Mouse (Mus musculus): ENCODE measurements at regions not wholly inside any gene's neighbourhood (a gene's known extent, or its start where the extent isn't known, plus 50 kb on each side); places are given as distances from the start of the nearest gene placed in this dataset.

DNA sequence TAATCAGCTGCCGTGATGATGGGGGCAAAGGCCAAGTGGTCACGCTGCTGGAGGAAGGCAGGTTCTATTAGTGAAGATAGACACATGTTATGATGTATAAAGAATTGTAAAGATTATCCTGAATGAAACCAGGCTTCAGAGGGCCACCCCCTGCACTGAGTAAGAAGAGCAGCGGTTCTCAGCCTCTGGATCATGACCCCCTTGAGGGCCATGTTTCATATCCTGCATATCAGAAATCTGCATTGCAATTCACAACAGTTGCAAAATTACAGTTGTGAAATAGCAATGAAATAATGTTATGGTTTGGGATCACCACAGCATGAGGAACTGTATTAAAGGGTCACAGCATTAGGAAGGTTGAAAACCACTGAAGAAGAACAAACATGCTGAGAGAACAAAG is 162.5 kb upstream of the Zranb2 start:
- H3K27me3 ChIP-seq (ENCODE audit: insufficient read depth, low read length): no peaks in the 10 kb centered on the region
- H3K4me1 ChIP-seq (ENCODE audit: insufficient read depth): no peaks in the 10 kb centered on the region
- H3K27ac ChIP-seq (ENCODE audit: low read depth, low read length): no peak overlapping the region
- H3K36me3 ChIP-seq (ENCODE audit: insufficient read depth): no peaks in the 10 kb centered on the region
- WGBS: 92% methylated on average over 3 of the region's 3 CpGs
- no peak overlapping the region for H3K4me3 ChIP-seq (ENCODE audit: low read depth, low read length)
- TF ChIP-seq CTCF (IDR thresholded peaks at IDR 0.05; ENCODE audit: low read depth): no peak
- H3K9me3 ChIP-seq (ENCODE audit: low read length): no peaks in the 10 kb centered on the region
- no peak overlapping the region for H3K9ac ChIP-seq
- no peak for DNase-seq
- H3K4me2 ChIP-seq (ENCODE audit: low read depth): no peak overlapping the region
- no peak for ATAC-seq

DNA sequence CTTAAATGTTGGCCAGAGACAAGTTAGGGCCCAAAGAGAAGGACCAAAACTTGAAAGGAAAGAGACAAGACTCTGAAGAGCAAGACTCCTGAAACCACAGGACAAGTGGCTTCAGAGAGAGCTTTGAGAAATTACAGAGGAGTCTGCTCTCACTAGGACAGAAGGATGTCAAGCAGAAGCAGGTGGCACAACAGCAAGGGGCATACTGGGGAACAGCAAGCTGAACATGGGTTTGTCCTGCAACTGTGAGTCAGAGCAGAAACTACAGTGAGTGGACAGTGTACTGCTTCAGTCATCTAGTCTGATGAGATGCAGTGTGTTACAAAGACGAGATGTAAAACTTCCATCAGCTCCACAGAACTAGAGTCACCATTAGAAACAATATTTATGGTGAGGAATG is 160.6 kb upstream of the Zranb2 start:
- Histone ChIP-seq H3K9me3 (ENCODE audit: low read length) (no peaks in the 10 kb centered on the region), H3K4me1 (ENCODE audit: insufficient read depth) (no peaks in the 10 kb centered on the region), H3K27me3 (ENCODE audit: insufficient read depth, low read length) (no peaks in the 10 kb centered on the region), H3K27ac (ENCODE audit: low read depth, low read length) (no peak overlapping the region), H3K4me3 (ENCODE audit: low read depth, low read length) (no peak overlapping the region), H3K9ac (no peak overlapping the region), H3K4me2 (ENCODE audit: low read depth) (no peak overlapping the region), H3K36me3 (ENCODE audit: insufficient read depth) (no peaks in the 10 kb centered on the region)
- WGBS: 69% methylated on average over 1 of the region's 1 CpGs
- TF ChIP-seq CTCF (IDR thresholded peaks at IDR 0.05; ENCODE audit: low read depth): no peak
- ATAC-seq (no peak), DNase-seq (no peak)

DNA sequence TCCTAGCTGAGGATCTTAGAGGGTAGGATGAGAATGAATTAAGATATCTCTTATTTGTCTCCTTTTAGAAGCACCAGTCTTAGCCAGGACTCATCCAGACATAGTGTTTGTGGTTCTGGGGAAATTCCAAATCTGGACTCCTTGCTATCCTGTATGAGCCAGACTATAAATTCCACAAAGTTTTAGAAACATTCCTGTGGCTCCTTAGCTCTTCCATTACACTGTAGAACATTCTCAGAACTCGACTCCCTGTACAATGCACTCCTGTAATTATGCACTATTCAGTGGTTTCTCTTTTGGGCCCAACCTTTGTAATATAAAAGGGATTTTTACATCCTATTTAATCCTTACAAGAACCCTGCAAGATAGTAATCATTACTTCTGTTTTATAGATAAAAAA is 159.8 kb upstream of the Zranb2 start:
- 30% methylated on average over 1 of the region's 1 CpGs for WGBS
- Histone ChIP-seq H3K27ac (ENCODE audit: low read depth, low read length) (no peak overlapping the region), H3K27me3 (ENCODE audit: insufficient read depth, low read length) (no peaks in the 10 kb centered on the region), H3K4me2 (ENCODE audit: low read depth) (no peak overlapping the region), H3K36me3 (ENCODE audit: insufficient read depth) (no peaks in the 10 kb centered on the region), H3K4me3 (ENCODE audit: low read depth, low read length) (no peak overlapping the region), H3K4me1 (ENCODE audit: insufficient read depth) (no peaks in the 10 kb centered on the region), H3K9ac (no peak overlapping the region), H3K9me3 (ENCODE audit: low read length) (no peaks in the 10 kb centered on the region)
- ATAC-seq (no peak), DNase-seq (no peak)
- TF ChIP-seq CTCF (IDR thresholded peaks at IDR 0.05; ENCODE audit: low read depth): no peak

DNA sequence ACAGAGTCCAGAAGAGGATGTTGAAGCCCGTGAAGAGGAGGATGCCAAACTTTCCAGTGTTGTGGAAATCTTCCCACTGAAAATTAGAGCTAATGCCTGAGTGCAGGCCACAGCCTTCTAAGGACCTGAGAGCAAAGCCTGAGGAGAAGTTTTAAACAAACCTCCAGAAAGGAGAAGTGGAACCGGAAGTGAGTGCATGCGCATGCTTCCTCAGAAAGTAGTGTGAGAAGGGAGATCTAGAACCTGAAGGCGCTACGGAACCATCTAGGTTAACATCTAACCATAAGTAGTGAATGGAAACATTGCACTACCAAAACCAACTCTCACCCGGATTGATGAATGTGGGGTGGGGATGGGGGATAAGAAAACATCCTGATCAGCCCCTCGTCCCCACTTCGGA is 156.4 kb upstream of the Zranb2 start:
- no peak overlapping the region for H3K9ac ChIP-seq
- WGBS: 97% methylated on average over 8 of the region's 8 CpGs
- DNase-seq (no peak), ATAC-seq (no peak)
- H3K4me1 ChIP-seq (ENCODE audit: insufficient read depth): no peaks in the 10 kb centered on the region
- H3K4me3 ChIP-seq (ENCODE audit: low read depth, low read length): no peak overlapping the region
- H3K27ac ChIP-seq (ENCODE audit: low read depth, low read length): no peak overlapping the region
- no peaks in the 10 kb centered on the region for H3K27me3 ChIP-seq (ENCODE audit: insufficient read depth, low read length)
- TF ChIP-seq CTCF (IDR thresholded peaks at IDR 0.05; ENCODE audit: low read depth): no peak
- no peaks in the 10 kb centered on the region for H3K36me3 ChIP-seq (ENCODE audit: insufficient read depth)
- H3K9me3 ChIP-seq (ENCODE audit: low read length): no peaks in the 10 kb centered on the region
- no peak overlapping the region for H3K4me2 ChIP-seq (ENCODE audit: low read depth)

DNA sequence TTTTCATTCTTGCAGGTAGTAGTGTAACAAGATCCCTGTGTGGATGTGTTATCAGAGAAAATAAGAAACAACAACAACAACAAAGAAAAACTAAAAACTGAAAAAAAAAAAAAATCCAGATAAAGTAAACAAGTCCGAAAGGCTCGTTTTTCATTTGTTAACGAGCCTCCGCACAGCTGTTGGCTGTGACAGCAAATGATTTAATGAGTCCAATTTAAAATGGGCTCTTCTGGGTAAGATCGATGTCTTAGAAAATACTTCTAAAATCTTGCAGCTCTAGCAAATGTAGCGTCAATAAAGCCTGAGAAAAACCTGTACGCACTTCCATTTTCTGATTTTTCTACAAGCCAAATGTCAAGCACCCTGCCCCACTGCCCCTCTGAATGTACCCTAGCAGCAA is 155.8 kb upstream of the Zranb2 start:
- Histone ChIP-seq H3K27me3 (ENCODE audit: insufficient read depth, low read length) (no peaks in the 10 kb centered on the region), H3K9me3 (ENCODE audit: low read length) (no peaks in the 10 kb centered on the region), H3K9ac (no peak overlapping the region), H3K36me3 (ENCODE audit: insufficient read depth) (no peaks in the 10 kb centered on the region), H3K4me1 (ENCODE audit: insufficient read depth) (no peaks in the 10 kb centered on the region), H3K27ac (ENCODE audit: low read depth, low read length) (no peak overlapping the region), H3K4me2 (ENCODE audit: low read depth) (no peak overlapping the region), H3K4me3 (ENCODE audit: low read depth, low read length) (no peak overlapping the region)
- DNase-seq: no peak
- no peak for ATAC-seq
- WGBS: 50% methylated on average over 7 of the region's 7 CpGs
- TF ChIP-seq CTCF (IDR thresholded peaks at IDR 0.05; ENCODE audit: low read depth): no peak

DNA sequence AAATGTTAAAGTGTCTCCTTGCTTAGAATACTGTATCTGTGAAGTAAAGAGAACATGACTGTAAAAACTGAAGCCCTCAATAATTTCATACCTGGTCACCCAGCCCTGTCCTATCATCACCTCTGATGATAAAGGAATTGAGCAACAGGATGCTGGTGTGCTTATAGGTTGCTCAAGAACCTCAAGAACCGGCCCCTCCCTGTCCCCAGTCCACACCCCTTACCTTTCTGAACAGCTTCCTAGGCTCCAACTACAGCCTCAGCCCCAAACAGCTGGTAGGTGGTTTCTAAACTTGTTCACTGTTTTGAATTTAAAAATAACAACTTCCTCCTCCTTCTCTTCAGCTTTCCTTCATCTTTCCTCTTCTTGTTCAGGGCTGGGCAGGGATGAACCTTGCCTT is 142.1 kb upstream of the Zranb2 start:
- no peak for DNase-seq
- WGBS: 80% methylated on average over 1 of the region's 1 CpGs
- no peak overlapping the region for H3K27ac ChIP-seq (ENCODE audit: low read depth, low read length)
- no peak overlapping the region for H3K4me3 ChIP-seq (ENCODE audit: low read depth, low read length)
- H3K4me2 ChIP-seq (ENCODE audit: low read depth): no peak overlapping the region
- H3K4me1 ChIP-seq (ENCODE audit: insufficient read depth): no peaks in the 10 kb centered on the region
- no peaks in the 10 kb centered on the region for H3K27me3 ChIP-seq (ENCODE audit: insufficient read depth, low read length)
- H3K9ac ChIP-seq: no peak overlapping the region
- no peak for TF ChIP-seq CTCF (IDR thresholded peaks at IDR 0.05; ENCODE audit: low read depth)
- H3K36me3 ChIP-seq (ENCODE audit: insufficient read depth): no peaks in the 10 kb centered on the region
- no peaks in the 10 kb centered on the region for H3K9me3 ChIP-seq (ENCODE audit: low read length)
- no peak for ATAC-seq

DNA sequence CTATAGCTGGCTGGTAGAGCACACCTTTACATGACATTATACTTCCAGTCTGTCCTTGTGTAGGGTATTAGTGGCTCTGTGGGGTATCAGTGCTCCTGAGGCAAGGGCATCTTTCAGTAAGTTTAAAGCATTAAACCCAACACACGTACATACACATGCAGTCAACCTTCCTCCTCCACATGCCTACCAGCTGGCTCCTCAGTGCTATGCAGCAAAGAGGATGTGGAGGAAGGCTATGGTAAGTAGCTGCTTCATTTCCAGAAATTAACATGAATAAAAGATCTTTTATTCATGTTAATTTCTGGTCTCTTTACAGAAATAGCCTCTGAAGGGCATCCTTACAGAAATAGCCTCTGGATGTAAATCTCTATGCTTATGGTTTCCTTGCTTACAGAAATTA is 140.1 kb upstream of the Zranb2 start:
- Histone ChIP-seq H3K9ac (no peak overlapping the region), H3K27ac (ENCODE audit: low read depth, low read length) (no peak overlapping the region), H3K36me3 (ENCODE audit: insufficient read depth) (no peaks in the 10 kb centered on the region), H3K4me3 (ENCODE audit: low read depth, low read length) (no peak overlapping the region), H3K4me2 (ENCODE audit: low read depth) (no peak overlapping the region), H3K4me1 (ENCODE audit: insufficient read depth) (no peaks in the 10 kb centered on the region), H3K9me3 (ENCODE audit: low read length) (no peaks in the 10 kb centered on the region), H3K27me3 (ENCODE audit: insufficient read depth, low read length) (no peaks in the 10 kb centered on the region)
- 75% methylated on average over 1 of the region's 1 CpGs for WGBS
- no peak for ATAC-seq
- DNase-seq: no peak
- TF ChIP-seq CTCF (IDR thresholded peaks at IDR 0.05; ENCODE audit: low read depth): no peak

DNA sequence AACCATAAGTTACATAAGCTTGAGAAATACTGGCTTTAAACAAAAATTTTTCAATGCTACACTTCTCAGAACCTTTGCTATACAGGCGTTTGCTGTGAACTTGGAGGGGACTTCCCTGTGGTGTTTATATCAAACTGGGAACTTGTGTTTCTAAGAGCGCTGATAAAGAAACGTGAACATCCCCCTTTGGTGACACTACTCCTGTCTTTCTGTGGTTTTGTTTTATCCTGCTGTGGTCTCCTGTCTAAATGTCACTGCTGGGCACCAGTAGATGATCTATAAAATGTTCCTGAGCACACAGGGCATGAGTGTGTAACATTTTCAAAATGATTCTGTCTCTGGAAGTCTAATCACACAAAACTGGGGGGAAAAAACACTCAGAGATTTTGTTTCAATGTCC is 134.1 kb upstream of the Zranb2 start:
- WGBS: 76% methylated on average over 3 of the region's 3 CpGs
- DNase-seq: no peak

More for the DNA sequence above, 134.1 kb upstream of the Zranb2 start:
- ATAC-seq: no peak
- no peaks in the 10 kb centered on the region for H3K27me3 ChIP-seq (ENCODE audit: insufficient read depth, low read length)
- no peak for TF ChIP-seq CTCF (IDR thresholded peaks at IDR 0.05; ENCODE audit: low read depth)
- no peak overlapping the region for H3K27ac ChIP-seq (ENCODE audit: low read depth, low read length)
- 0 out of 2 replicates have a peak, but pooled peaks cover 3% of the 10 kb centered on the region for H3K9me3 ChIP-seq (ENCODE audit: low read length)
- no peaks in the 10 kb centered on the region for H3K4me1 ChIP-seq (ENCODE audit: insufficient read depth)
- H3K9ac ChIP-seq: no peak overlapping the region
- no peak overlapping the region for H3K4me2 ChIP-seq (ENCODE audit: low read depth)
- no peaks in the 10 kb centered on the region for H3K36me3 ChIP-seq (ENCODE audit: insufficient read depth)
- H3K4me3 ChIP-seq (ENCODE audit: low read depth, low read length): no peak overlapping the region

Measured in forebrain, postnatal 0 days (tissue).